Mouse (Mus musculus): ENCODE data around the gene Raver1.

Raver1 gene

GRCm38 (mm10) chr9:21091707-21092320 lies at the start of gene Raver1, which contains the start of gene Gm38431:
Raver1 (minus strand) TSS chr9:21092008.
Gm38431 (minus strand) TSS chr9:21091997.
- DNase-seq (ENCODE audit: low spot score), result peak; percentile 99

GRCm38 (mm10) chr9:21138386-21138785 lies 46.6 kb upstream of the Raver1 start:
- no peak for DNase-seq (ENCODE audit: low spot score)

GRCm38 (mm10) chr9:21137229-21137628 lies 45.4 kb upstream of the Raver1 start:
- no peak for DNase-seq (ENCODE audit: low spot score)

- no peak for DNase-seq (ENCODE audit: low spot score)
Observed at GRCm38 (mm10) chr9:21136401-21136800, 44.6 kb upstream of the Raver1 start.

GRCm38 (mm10) chr9:21135941-21136381 lies 44.2 kb upstream of the Raver1 start:
- DNase-seq (ENCODE audit: low spot score), result no peak

GRCm38 (mm10) chr9:21135329-21135890 lies 43.6 kb upstream of the Raver1 start:
- DNase-seq (ENCODE audit: low spot score), result no peak

GRCm38 (mm10) chr9:21134595-21135328 lies 43.0 kb upstream of the Raver1 start:
- DNase-seq (ENCODE audit: low spot score), result no peak

- no peak for DNase-seq (ENCODE audit: low spot score)
Observed at GRCm38 (mm10) chr9:21133064-21133707, 41.4 kb upstream of the Raver1 start.

GRCm38 (mm10) chr9:21132102-21132775 lies 40.4 kb upstream of the Raver1 start:
- DNase-seq (ENCODE audit: low spot score), result no peak

- DNase-seq (ENCODE audit: low spot score), result peak; percentile 94
Observed at GRCm38 (mm10) chr9:21131059-21131956, 39.5 kb upstream of the Raver1 start, which contains the start of gene Tyk2. Tyk2 (minus strand) TSS chr9:21131243.

- DNase-seq (ENCODE audit: low spot score), result no peak
Observed at GRCm38 (mm10) chr9:21126259-21126627, 34.4 kb upstream of the Raver1 start.

- DNase-seq (ENCODE audit: low spot score), result no peak
Observed at GRCm38 (mm10) chr9:21125502-21126258, 33.9 kb upstream of the Raver1 start.

GRCm38 (mm10) chr9:21124837-21125236 lies 33.0 kb upstream of the Raver1 start:
- no peak for DNase-seq (ENCODE audit: low spot score)

- no peak for DNase-seq (ENCODE audit: low spot score)
Observed at GRCm38 (mm10) chr9:21121483-21121882, 29.7 kb upstream of the Raver1 start.

GRCm38 (mm10) chr9:21117073-21117472 lies 25.3 kb upstream of the Raver1 start:
- DNase-seq (ENCODE audit: low spot score), result no peak

GRCm38 (mm10) chr9:21115105-21115504 lies 23.3 kb upstream of the Raver1 start:
- DNase-seq (ENCODE audit: low spot score), result no peak

- DNase-seq (ENCODE audit: low spot score), result no peak
Observed at GRCm38 (mm10) chr9:21114190-21114589, 22.4 kb upstream of the Raver1 start.

- no peak for DNase-seq (ENCODE audit: low spot score)
Observed at GRCm38 (mm10) chr9:21113751-21114150, 21.9 kb upstream of the Raver1 start.

- DNase-seq (ENCODE audit: low spot score), result no peak
Observed at GRCm38 (mm10) chr9:21107607-21108237, 15.9 kb upstream of the Raver1 start.

Data from testis, postnatal 14 days (tissue).